Mouse (Mus musculus): ENCODE measurements around the gene Smarcb1.

Gene Smarcb1

GRCm38 (mm10) chr10:75921026-75921725, at the start of gene Smarcb1:
TSS of gene Smarcb1 (minus strand) at chr10:75921617.
- peak; percentile 94 for DNase-seq (ENCODE audit: low read depth, low spot score)

GRCm38 (mm10) chr10:75954381-75954811, 33.0 kb upstream of the Smarcb1 start, which contains the start of gene Gm5134:
TSS of gene Gm5134 (plus strand) at chr10:75954514.
- peak; percentile 71 for DNase-seq (ENCODE audit: low read depth, low spot score)

DNA sequence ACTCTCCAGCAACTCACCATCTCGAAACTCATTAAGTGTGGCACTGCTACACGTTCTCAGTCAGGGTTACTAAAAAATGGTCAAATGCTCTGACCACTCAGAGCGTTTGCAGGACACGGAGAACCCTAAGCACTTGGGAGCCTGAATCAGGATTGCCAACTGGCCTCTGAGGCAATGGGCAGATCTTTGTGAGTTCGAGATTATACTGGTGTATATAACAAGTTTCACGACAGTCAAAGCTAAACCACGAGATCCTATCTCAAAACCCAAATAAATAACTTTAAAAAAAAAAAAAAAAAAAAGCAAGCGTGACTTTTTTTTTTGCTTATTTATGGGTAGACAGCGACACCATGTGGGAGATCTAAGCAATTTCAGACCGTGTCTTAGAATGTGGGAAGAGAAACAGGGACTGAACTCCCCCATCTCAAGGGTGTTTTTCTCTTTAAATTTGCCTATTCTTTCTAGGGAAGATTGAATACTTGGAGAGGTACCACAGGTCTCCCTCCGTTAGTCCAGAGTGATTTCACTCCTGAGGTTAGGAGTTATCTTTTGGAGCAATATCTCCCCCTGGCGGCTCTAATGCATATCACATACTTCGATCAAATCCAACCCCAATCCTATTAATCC, 30.1 kb upstream of the Smarcb1 start:
- DNase-seq (ENCODE audit: low read depth, low spot score): peak; percentile 70

DNA sequence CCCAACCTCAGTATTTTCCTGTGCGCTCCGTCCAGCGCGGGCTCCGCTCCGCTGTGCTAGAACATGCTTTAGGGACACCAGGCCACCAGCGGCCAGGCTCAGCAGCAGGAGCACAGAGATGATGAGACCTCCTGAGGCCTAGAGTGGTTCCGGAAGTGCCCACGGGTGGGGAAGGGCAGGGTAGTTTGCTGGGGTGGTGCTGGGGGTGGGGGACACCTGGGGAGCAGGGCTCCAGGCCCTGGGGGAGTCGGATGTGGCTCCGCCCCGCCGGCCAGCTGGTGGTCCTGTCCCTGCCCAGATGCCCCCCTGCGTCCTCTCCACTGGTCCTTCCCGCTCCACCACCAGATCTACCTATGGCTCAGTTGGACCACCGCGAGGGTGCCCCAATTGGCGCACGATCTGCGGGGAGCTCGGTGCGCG, 29.4 kb upstream of the Smarcb1 start:
- DNase-seq (ENCODE audit: low read depth, low spot score): no peak

GRCm38 (mm10) chr10:75949053-75950045, 27.9 kb upstream of the Smarcb1 start:
- no peak for DNase-seq (ENCODE audit: low read depth, low spot score)

GRCm38 (mm10) chr10:75948079-75948478, 26.7 kb upstream of the Smarcb1 start:
- no peak for DNase-seq (ENCODE audit: low read depth, low spot score)

DNA sequence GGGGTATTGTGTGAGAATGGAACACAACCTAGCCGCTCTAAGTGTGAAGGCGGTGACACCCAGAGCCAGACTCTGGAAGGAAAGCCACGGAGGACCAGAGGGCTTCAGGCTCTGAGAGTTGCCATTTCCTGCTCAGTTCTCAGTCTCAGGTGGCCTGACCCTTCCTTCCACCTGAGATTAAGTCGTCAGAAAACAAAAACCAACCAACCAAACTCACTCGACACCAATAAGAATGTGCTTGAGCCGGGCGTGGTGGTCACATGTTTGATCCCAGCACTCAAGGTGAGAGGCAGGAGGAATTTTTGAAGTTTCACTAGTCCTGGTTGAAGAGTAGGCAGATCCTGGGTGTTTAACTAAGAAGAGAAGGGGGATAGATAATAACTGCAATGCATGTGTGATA, 24.5 kb upstream of the Smarcb1 start:
- DNase-seq (ENCODE audit: low read depth, low spot score): peak; percentile 36

GRCm38 (mm10) chr10:75945213-75945612, 23.8 kb upstream of the Smarcb1 start:
- no peak for DNase-seq (ENCODE audit: low read depth, low spot score)

DNA sequence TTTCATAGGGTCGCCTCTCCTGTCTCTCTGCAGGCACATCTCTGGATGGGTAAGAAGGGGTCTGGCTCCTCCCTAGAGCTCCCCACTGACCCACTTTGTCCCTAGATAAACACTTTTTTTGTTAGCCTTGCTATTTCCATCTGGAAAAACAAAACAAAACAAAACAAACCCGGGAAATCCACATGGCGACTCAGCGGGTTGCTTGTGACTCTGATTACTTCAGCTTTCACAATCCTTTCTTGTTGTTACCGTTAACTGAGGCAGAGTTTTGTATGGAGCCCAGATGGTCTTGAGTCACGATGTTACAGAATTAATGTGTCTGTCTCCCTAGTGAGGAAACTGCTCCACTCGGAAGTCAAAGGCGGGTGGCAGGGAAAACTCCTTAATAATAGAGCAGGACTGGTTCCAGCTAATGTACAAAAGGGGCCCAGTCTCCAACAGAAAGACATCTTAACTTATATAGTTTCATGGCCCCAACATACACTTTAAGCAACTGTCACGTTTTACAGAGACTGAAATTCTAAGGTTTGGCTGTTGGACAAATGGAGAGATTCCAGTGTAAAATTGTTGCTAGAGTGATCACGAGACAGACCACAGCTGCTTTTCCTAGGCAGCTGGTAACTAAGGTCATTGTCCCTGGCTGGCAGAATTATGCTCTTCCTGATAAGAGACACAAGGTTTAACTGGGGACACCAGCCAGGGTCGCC, 22.8 kb upstream of the Smarcb1 start:
- DNase-seq (ENCODE audit: low read depth, low spot score): peak; percentile 75

GRCm38 (mm10) chr10:75942736-75943477, 21.5 kb upstream of the Smarcb1 start, which contains the start of gene Vpreb3:
TSS of gene Vpreb3 (plus strand) at chr10:75943057.
- no peak for DNase-seq (ENCODE audit: low read depth, low spot score)

GRCm38 (mm10) chr10:75941042-75941824, 19.8 kb upstream of the Smarcb1 start:
- peak; percentile 74 for DNase-seq (ENCODE audit: low read depth, low spot score)

- DNase-seq (ENCODE audit: low read depth, low spot score): peak; percentile 46
Measured at GRCm38 (mm10) chr10:75940520-75940919, 19.1 kb upstream of the Smarcb1 start, which contains the start of gene Gm867. TSS of gene Gm867 (minus strand) at chr10:75940672.

DNA sequence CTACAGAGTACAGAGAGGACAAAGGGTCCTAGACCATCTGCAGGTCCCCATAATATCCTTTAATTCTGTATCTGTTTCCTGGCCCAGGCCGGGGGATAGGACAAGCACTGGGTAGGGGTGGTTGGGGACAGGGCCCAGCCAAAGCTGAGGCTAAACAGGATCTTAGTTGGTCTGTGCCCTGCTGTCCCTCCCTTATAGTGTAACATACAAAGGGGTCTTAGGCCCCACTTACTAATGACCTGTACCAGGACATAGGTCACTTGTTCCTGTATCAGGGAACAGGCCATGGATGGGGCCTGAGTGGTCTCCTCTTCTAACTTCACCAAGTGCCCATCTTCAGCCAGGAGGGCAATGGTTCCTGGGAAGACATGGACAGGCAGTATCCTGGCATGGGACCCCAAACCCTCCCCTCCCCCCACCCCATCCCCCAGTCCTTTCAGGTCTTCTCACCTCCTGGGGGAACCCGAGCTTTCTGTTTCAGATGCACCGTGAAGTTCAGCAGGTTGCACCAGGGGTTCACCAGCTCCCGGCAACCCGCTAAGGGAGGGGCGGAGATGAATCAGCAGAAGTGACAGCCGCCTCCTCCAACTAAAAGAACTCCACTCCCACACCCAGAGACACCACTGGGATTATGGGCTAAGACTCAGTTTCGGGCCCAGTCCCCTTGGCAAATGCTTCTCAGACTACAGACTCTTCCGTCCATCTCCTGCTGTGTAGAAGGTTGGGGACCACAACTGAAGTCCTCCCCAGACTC, 18.2 kb upstream of the Smarcb1 start:
- peak; percentile 87 for DNase-seq (ENCODE audit: low read depth, low spot score)

- peak; percentile 99 for DNase-seq (ENCODE audit: low read depth, low spot score)
Measured at GRCm38 (mm10) chr10:75937851-75938643, 16.6 kb upstream of the Smarcb1 start.

GRCm38 (mm10) chr10:75936909-75937667, 15.7 kb upstream of the Smarcb1 start:
- peak; percentile 83 for DNase-seq (ENCODE audit: low read depth, low spot score)

DNA sequence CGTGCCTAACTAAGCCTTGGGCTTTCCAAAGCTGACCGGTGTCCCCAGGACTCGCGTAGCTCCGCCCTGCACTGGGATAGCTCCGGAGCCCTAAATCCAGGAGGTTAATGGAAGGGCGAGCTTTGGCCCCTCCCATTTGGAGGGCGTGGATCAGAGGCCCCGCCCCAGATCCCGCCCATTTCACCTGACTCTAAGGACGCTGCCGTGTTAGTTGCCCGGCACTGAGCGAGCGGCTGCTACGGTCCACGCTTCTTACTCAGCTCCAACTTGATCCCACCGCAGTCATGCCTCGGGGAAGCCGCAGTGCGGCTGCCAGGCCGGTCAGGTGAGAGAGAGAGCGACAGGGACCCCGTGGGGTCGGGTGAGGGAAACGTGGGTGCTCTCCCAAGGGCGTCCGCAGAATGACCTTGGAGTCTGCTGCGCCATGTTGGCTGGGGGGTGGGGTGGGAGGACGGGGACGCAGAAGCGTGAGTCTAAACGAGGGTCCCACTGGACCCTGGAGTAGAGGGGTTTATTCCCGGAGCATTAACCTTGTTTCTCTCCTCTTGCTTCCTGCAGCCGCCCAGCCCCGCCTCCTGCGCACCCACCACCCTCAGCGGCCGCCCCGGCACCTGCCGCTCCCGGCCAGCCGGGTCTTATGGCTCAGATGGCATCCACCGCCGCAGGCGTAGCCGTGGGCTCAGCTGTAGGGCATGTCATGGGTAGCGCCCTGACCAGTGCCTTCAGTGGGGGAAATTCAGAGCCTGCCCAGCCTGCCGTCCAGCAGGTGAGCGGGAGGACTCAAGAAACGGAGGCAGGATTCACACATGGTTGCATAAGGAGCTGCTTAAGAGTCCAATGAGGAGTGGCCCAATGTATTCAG, 14.5 kb upstream of the Smarcb1 start, which contains the start of gene Mmp11:
TSS of gene Mmp11 (minus strand) at position 817 of the 862 bp plus-strand sequence.
- peak; percentile 95 for DNase-seq (ENCODE audit: low read depth, low spot score)

All from R1 (cell line).